Mouse (Mus musculus) liver, embryonic 12.5 days (tissue): ENCODE data around the gene Nanog. TPM values are rescaled to one million over a fixed set of nuclear protein-coding genes. Genes with fewer than 3 reads are reported as not detected.
"Not testable (repeated sequence)": the region's sequence is repeated elsewhere in the genome, so short reads cannot be mapped to it uniquely, and the experiment has no call there.

ENCODE experiments used
- ATAC-seq: fragments of 200-750 bp; cut with Nextera tagmentation; 2 replicates; pipeline ENCODE4 v1.8.0; 2017; ENCODE audit warnings: moderate number of reproducible peaks, mild to moderate bottlenecking, moderate library complexity
- H3K27ac ChIP-seq: fragments of 300-500 bp; sonication (generic); 2 replicates; pipeline ENCODE4 v1.5.1; 2016; ENCODE audit warnings: mild to moderate bottlenecking
- H3K27me3 ChIP-seq: fragments of 300-500 bp; sonication (generic); replicated peaks from 2 replicates; pipeline ENCODE4 v1.6.1; 2016; ENCODE audit warnings: mild to moderate bottlenecking, moderate library complexity
- H3K36me3 ChIP-seq: fragments of 300-500 bp; sonication (generic); 2 replicates; pipeline ENCODE4 v1.6.1; 2016; ENCODE audit warnings: mild to moderate bottlenecking, moderate library complexity
- H3K4me1 ChIP-seq: fragments of 300-500 bp; sonication (generic); 2 replicates; pipeline ENCODE4 v1.6.1; 2016
- H3K4me2 ChIP-seq: fragments of 300-500 bp; sonication (generic); 2 replicates; pipeline ENCODE4 v1.6.1; 2016; ENCODE audit warnings: mild to moderate bottlenecking, moderate library complexity
- H3K4me3 ChIP-seq: fragments of 300-500 bp; sonication (generic); 2 replicates; pipeline ENCODE4 v1.5.1; 2016; ENCODE audit warnings: mild to moderate bottlenecking, moderate library complexity
- H3K9ac ChIP-seq: fragments of 300-500 bp; sonication (generic); 2 replicates; pipeline ENCODE4 v1.6.1; 2016; ENCODE audit warnings: mild to moderate bottlenecking, moderate library complexity
- H3K9me3 ChIP-seq: fragments of 300-500 bp; sonication (generic); replicated peaks from 2 replicates; pipeline ENCODE4 v1.6.1; 2016; ENCODE audit warnings: mild to moderate bottlenecking, moderate library complexity
- WGBS: fragments of 180-500 bp; shearing (Covaris S2); methylation state at CpG from one replicate; pipeline ENCODE4 v1.1.7; 2016; ENCODE audit not compliant: insufficient replicate concordance; 5-methylcytosine and 5-hydroxymethylcytosine counted together
- polyA plus RNA-seq: library from polyadenylated mRNA; unstranded; fragments of >200 nt; fragmentation: Nextera tagmentation; extraction: Ambion mirVana; gene quantifications from 2 replicates; pipeline ENCODE4 v1.2.1, GENCODE M21; 2016

Nanog gene
- polyA plus RNA-seq, 1 experiment from 2014 or later = not detected

DNA sequence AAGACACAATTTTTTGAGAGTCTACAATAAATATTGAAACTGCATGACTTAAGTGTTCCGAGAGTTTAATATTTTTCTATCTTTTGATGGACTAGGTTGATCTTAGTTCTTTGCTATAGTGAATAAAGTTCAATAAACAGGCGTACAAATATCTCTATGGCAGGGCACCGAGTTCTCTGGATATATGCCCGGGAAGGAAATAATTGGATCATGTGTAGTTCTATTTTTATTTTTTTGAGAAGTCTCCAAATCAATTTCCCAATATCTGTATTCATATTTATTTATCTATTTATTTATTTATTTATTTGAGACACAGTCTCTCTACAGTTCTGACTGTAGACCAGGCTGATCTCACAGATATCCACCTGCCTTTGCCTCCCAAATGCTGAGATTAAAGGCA lies 36.4 kb upstream of the Nanog start:
- no peaks in the 10 kb centered on the region; the same call in 1 of the 2 replicates for H3K4me1 ChIP-seq
- no peak overlapping the region for H3K9ac ChIP-seq
- no peak overlapping the region for H3K27ac ChIP-seq
- H3K4me2 ChIP-seq = no peak overlapping the region
- H3K27me3 ChIP-seq = 0 out of 2 replicates have a peak, but pooled peaks cover 14% of the 10 kb centered on the region
- ATAC-seq = no peak
- WGBS = 76% methylated on average over 4 of the region's 4 CpGs
- H3K4me3 ChIP-seq = no peak overlapping the region
- no peaks in the 10 kb centered on the region for H3K9me3 ChIP-seq
- H3K36me3 ChIP-seq = no peaks in the 10 kb centered on the region

DNA sequence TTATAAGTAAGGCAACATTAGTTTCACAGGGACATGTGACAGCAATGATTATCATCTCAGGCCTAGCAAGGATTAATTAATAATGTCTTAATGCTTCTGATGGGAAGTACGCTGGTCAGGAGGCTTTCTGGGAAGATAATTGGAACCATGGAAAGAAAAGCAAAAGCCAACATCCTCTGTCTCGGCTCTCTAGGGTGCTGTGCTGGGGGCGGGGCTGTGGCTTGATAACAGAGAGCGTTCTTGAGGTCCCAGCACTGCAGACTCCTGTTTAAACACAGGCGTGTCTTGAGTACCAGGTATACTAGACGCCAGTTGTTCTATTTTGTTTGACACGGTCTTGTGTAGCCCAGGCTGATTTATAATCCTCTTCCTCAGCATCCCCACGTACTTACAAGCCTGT lies 34.5 kb upstream of the Nanog start:
- H3K36me3 ChIP-seq = no peaks in the 10 kb centered on the region
- H3K4me2 ChIP-seq = no peak overlapping the region
- no peak overlapping the region for H3K27ac ChIP-seq
- H3K9ac ChIP-seq = no peak overlapping the region
- no peak overlapping the region for H3K4me3 ChIP-seq
- WGBS = 37% methylated on average over 8 of the region's 8 CpGs
- H3K9me3 ChIP-seq = no peaks in the 10 kb centered on the region
- no peak for ATAC-seq
- H3K27me3 ChIP-seq = 0 out of 2 replicates have a peak, but pooled peaks cover 4% of the 10 kb centered on the region
- no peaks in the 10 kb centered on the region; the same call in 1 of the 2 replicates for H3K4me1 ChIP-seq

DNA sequence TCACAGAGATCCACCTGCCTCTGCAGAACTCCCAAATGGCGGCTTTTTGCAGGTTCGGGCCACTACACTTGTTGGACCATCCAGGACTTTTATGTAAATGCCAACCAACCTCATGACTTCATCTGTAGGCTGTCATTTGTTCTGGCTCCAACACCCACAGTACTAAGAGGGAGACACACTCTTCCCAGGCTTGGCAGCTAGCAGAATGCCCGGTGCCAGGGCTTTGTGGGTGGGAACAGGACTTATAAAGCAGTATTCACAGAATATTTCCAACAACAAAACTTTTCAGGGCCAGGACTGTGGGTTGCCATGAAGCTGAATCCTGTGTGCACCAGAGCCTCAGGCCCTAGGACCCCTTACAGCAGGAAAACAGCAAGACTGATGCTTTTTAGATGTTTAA lies 24.6 kb upstream of the Nanog start:
- no peak for ATAC-seq
- no peaks in the 10 kb centered on the region for H3K9me3 ChIP-seq
- no peak overlapping the region for H3K27ac ChIP-seq
- H3K36me3 ChIP-seq = no peaks in the 10 kb centered on the region
- H3K4me3 ChIP-seq = no peak overlapping the region
- no peaks in the 10 kb centered on the region for H3K4me1 ChIP-seq
- no peak overlapping the region for H3K9ac ChIP-seq
- no peak overlapping the region for H3K4me2 ChIP-seq
- 63% methylated on average over 3 of the region's 3 CpGs for WGBS
- no peaks in the 10 kb centered on the region for H3K27me3 ChIP-seq

DNA sequence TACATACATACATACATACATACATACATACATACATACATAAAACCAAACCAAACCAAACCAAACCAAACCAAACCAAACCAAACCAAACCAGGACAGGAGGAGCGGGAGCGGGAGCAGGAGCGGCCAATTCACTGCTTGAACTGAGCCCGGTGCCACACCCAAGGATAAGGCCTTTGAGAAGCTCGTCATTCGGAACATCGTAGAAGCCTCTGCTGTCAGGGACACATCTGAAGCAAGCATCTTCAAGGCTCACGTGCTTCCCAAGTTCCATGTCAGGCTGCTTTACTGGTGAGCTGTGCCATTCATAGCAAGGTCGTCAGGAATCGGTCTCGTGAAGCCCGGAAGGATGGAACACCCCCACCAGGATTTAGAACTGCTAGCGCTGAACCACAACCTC lies 20.6 kb upstream of the Nanog start:
- H3K9me3 ChIP-seq = no peaks in the 10 kb centered on the region
- WGBS = 80% methylated on average over 13 of the region's 13 CpGs

DNA sequence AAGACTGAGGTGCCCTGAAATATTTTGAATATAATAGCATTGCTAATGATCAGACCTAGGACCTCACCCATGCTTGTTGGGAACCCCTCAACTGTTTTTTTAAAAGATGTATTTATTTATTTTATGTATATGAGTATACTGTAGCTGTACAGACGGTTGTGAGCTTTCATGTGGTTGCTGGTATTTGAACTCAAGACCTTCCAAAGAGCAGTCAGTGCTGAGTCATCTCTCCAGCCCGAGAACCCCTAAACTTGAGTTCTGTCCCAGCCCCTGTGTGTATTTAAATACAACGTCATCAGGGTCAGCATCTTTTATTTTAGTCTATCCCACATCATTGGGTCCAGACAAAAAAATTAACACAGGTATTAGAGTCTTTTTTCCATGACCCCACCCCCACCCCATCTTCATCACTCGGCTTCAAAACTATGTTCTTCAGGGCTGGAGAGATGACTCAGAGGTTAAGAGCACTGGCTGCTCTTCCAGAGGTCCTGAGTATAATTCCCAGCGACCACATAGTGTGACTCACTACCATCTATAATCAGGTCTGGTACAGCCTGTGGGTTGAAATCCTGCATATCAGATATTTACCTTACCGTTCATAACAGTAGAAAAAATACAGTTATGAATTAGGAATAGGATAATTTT lies 17.8 kb upstream of the Nanog start:
- Histone ChIP-seq H3K27ac (no peak overlapping the region), H3K36me3 (no peaks in the 10 kb centered on the region), H3K9me3 (no peaks in the 10 kb centered on the region), H3K4me2 (no peak overlapping the region), H3K4me3 (no peak overlapping the region), H3K27me3 (no peaks in the 10 kb centered on the region), H3K4me1 (no peaks in the 10 kb centered on the region), H3K9ac (no peak overlapping the region)
- ATAC-seq = no peak
- 63% methylated on average over 6 of the region's 6 CpGs for WGBS

More for the DNA sequence above, 20.6 kb upstream of the Nanog start:
- Histone ChIP-seq H3K27me3 (no peaks in the 10 kb centered on the region), H3K9ac (no peak overlapping the region), H3K4me3 (no peak overlapping the region), H3K27ac (no peak overlapping the region), H3K36me3 (no peaks in the 10 kb centered on the region), H3K4me1 (no peaks in the 10 kb centered on the region), H3K4me2 (no peak overlapping the region)
- ATAC-seq = no peak

DNA sequence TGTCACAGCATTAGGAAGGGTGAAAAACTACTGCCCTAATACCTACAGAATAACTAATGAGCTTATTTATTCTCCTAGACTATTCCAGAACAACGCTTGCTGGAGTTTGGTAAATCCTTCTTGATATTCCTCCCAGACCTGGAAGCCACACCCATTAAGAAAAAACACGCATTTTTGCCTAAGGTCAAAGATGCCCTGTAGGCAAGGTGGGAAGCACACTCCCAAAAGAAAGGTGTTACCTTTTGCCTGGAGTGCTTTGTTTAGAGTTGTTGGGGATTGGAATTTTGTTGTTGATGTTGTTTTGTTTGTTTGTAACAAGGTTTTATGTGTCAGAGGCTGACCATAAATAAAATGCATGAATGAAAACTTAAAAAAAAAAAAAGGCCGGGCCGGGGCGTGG lies 17.2 kb upstream of the Nanog start:
- Histone ChIP-seq H3K4me3 (no peak overlapping the region), H3K4me2 (no peak overlapping the region), H3K27me3 (no peaks in the 10 kb centered on the region), H3K4me1 (no peaks in the 10 kb centered on the region), H3K9me3 (no peaks in the 10 kb centered on the region), H3K9ac (no peak overlapping the region), H3K36me3 (no peaks in the 10 kb centered on the region), H3K27ac (no peak overlapping the region)
- ATAC-seq = no peak
- 66% methylated on average over 5 of the region's 5 CpGs for WGBS

DNA sequence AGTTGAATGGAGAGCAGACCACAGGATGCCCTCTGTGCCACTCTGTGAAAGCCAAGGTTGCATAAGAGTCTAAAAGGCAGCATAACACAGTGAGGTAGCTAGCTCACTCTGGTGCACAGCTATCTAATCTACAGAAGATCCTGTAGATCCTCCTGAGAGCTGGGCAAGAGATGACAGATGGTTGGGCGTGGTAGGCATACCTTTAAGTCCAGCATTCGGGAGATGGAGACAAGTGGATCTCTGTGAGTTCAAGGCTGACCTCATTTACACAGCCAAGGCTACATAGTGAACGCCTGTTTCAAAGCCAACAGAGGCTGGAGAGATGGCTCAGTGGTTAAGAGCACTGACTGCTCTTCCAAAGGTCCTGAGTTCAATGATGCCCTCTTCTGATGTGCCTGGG lies 11.9 kb upstream of the Nanog start:
- ATAC-seq = no peak
- 63% methylated on average over 3 of the region's 3 CpGs for WGBS

DNA sequence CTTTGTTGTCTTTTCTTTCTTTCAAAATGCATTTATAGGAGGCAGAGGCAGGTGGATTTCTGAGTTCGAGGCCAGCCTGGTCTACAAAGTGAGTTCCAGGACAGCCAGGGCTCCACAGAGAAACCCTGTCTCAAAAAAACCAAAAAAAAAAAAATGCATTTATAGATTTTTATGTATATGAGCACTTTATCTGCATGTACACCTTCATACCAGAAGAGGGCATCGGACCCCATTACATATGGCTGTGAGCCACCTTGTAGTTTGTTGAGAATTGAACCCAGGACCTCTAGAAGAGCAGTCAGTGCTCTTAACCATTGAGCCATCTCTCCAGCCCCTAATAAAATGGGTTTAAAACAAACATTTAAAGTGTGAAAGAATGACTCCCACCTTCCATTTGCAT lies 7.7 kb upstream of the Nanog start:
- not testable (repeated sequence) for H3K27me3 ChIP-seq, H3K4me2 ChIP-seq, ATAC-seq, H3K9me3 ChIP-seq, H3K4me1 ChIP-seq, H3K4me3 ChIP-seq, H3K9ac ChIP-seq, H3K27ac ChIP-seq, H3K36me3 ChIP-seq
- WGBS = 59% methylated on average over 2 of the region's 2 CpGs

More for the DNA sequence above, 11.9 kb upstream of the Nanog start:
- Histone ChIP-seq H3K4me2 (no peak overlapping the region), H3K27me3 (no peaks in the 10 kb centered on the region), H3K9me3 (no peaks in the 10 kb centered on the region), H3K4me3 (no peak overlapping the region), H3K9ac (no peak overlapping the region), H3K36me3 (no peaks in the 10 kb centered on the region), H3K27ac (no peak overlapping the region), H3K4me1 (no peaks in the 10 kb centered on the region)

DNA sequence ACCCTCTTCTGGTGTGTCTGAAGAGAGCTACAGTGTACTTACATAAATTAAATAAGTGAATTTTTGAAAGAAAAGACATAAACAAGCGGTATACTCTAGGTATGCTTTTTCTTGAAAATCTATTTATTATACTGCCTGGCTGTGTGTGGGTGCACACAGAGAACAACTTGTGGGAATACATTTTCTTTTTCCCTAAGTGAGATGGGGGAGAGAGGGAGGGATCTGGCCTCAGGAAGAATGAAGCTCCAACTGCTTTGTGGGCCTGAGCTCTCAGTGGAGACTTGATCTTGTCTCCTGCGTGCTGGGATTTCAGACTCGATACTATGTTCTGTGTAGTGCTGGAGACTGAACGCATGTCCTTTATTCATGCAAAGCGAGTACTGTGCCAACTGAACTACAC lies 5.5 kb upstream of the Nanog start:
- no peak for ATAC-seq
- Histone ChIP-seq H3K27me3 (peaks cover 13% of the 10 kb centered on the region), H3K4me2 (no peak overlapping the region), H3K36me3 (no peaks in the 10 kb centered on the region), H3K9ac (no peak overlapping the region), H3K9me3 (no peaks in the 10 kb centered on the region), H3K27ac (no peak overlapping the region), H3K4me1 (no peaks in the 10 kb centered on the region), H3K4me3 (no peak overlapping the region)
- 78% methylated on average over 5 of the region's 5 CpGs for WGBS

DNA sequence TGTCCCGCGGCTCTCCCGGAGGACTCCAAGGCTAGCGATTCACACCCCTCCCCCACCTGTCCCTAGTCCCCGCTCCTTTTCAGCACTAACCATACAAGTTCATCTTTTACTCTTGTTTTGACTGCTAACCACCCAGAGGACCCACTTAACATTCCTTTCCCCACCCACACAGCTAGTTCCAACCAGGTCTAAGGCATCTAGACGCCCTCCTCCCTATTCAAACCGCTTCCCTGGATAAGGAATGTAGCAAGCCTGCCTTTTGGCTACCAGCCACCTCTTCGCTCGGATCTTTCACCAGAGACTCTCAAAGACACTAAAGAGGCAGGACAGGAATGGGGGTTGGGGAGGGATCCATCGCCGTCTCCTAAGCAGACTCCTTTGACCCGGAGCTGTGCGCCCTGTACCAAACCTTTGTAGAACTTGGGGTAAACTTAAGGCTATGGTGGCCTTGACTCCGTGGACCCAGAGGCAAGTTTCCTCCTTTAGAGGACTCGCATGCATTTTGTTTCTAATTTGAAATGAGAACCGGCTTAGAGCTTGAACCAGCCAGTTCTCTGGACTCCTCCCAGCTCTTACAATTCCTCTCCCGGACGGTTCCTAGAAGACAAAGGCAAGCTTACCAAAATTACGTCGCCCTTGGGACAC lies 4.7 kb upstream of the Nanog start:
- H3K4me2 ChIP-seq = peak overlapping the region; percentile 28; the same call in 1 of the 2 replicates
- 17% methylated on average over 20 of the region's 20 CpGs for WGBS

DNA sequence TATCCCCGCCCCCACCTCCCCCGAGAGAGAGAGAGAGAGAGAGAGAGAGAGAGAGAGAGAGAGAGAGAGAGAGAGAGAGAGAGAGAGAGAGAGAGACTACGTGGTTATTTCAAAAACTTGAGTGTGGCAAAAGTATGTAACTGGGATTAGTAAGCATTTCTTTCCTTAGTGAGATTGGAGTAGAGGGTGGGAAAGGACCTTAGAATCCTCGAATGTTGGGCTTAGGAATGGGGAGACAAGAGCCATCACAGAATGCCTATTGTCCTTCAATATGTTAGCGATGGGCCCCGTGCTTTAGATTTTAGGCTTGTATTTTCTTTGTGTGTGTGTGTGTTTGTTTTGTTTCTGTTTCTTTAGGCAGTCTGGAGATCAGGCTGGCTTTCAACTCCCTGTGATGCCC lies 4.0 kb upstream of the Nanog start:
- Histone ChIP-seq H3K9ac (no peak overlapping the region), H3K27ac (no peak overlapping the region), H3K9me3 (no peaks in the 10 kb centered on the region), H3K4me1 (no peaks in the 10 kb centered on the region), H3K4me2 (no peak overlapping the region), H3K36me3 (no peaks in the 10 kb centered on the region), H3K4me3 (no peak overlapping the region), H3K27me3 (peaks cover 27% of the 10 kb centered on the region)
- 19% methylated on average over 6 of the region's 6 CpGs for WGBS
- ATAC-seq = no peak

More for the DNA sequence above, 4.7 kb upstream of the Nanog start:
- ATAC-seq = no peak
- H3K9ac ChIP-seq = no peak overlapping the region
- no peak overlapping the region for H3K4me3 ChIP-seq
- no peaks in the 10 kb centered on the region for H3K4me1 ChIP-seq
- no peaks in the 10 kb centered on the region for H3K36me3 ChIP-seq
- H3K27ac ChIP-seq = no peak overlapping the region
- peaks cover 21% of the 10 kb centered on the region for H3K27me3 ChIP-seq
- no peaks in the 10 kb centered on the region for H3K9me3 ChIP-seq

DNA sequence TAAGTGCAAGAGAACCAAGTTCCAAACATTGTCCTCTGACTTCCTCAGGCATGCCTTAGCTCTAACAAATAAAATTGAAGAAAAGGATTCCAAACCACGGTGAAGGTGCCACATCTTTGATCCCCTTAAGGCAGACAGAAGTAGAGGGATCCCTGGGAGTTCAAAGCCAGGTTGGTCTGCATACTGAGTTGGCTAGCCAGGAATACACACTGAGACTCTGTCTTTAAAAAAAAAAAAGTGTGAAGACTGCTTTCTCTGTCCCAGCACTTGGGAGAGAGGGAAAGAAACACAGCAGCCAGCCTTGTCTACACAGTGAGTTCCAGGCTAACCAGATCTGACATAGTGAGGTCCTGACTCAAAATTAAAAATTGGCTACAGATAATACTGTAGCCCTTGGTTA lies 3.6 kb upstream of the Nanog start:
- no peak overlapping the region for H3K4me3 ChIP-seq
- H3K4me1 ChIP-seq = no peaks in the 10 kb centered on the region
- H3K9ac ChIP-seq = no peak overlapping the region
- no peak overlapping the region for H3K4me2 ChIP-seq
- ATAC-seq = no peak
- no peak overlapping the region for H3K27ac ChIP-seq
- WGBS = 25% methylated on average over 1 of the region's 1 CpGs
- no peaks in the 10 kb centered on the region for H3K36me3 ChIP-seq
- H3K27me3 ChIP-seq = peaks cover 31% of the 10 kb centered on the region
- H3K9me3 ChIP-seq = no peaks in the 10 kb centered on the region
